Mouse (Mus musculus): ENCODE results near the gene Gm12216. TPM values are rescaled to one million over a fixed set of nuclear protein-coding genes. Genes with fewer than 3 reads are reported as not detected.

Gm12216 gene
- polyA plus RNA-seq, 1 experiment from 2014 or later = 0.40 TPM

DNA sequence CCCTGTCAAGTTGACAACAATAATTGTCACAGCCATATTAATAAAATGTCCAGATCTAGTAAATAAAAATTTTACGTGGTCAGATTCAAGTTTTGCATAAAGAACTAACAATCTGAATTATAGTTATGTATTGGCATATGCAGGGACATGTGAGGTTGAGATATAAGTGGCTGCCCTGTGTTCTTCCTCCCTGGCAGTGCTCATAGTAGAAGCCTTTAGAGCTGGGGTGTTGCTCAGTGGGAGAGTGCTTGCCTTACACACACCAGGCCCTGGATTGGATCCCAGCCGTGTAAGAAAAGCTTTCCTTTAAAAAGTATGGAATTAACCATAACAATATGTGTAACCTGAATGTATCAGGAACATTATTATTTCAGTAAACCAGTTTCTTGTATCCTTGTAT is 34.4 kb upstream of the Gm12216 start:
- H3K27ac ChIP-seq (ENCODE audit: low read depth, low read length) = no peak overlapping the region
- no peak overlapping the region for H3K9ac ChIP-seq (ENCODE audit: low read depth, low read length)
- H3K27me3 ChIP-seq (replicated peaks; ENCODE audit: control insufficient read depth, insufficient read depth, low read length) = no peaks in the 10 kb centered on the region
- no peak for ATAC-seq
- H3K4me1 ChIP-seq (ENCODE audit: control insufficient read depth, insufficient read depth, low read depth, low read length) = peaks cover 7% of the 10 kb centered on the region
- WGBS = 78% methylated on average over 2 of the region's 2 CpGs
- no peak overlapping the region for H3K4me2 ChIP-seq (ENCODE audit: low read length)
- H3K4me3 ChIP-seq (ENCODE audit: low read length) = no peak overlapping the region
- H3K9me3 ChIP-seq (ENCODE audit: control insufficient read depth, low read length) = no peaks in the 10 kb centered on the region
- no peaks in the 10 kb centered on the region for H3K36me3 ChIP-seq (ENCODE audit: control insufficient read depth, insufficient read depth, low read length)

DNA sequence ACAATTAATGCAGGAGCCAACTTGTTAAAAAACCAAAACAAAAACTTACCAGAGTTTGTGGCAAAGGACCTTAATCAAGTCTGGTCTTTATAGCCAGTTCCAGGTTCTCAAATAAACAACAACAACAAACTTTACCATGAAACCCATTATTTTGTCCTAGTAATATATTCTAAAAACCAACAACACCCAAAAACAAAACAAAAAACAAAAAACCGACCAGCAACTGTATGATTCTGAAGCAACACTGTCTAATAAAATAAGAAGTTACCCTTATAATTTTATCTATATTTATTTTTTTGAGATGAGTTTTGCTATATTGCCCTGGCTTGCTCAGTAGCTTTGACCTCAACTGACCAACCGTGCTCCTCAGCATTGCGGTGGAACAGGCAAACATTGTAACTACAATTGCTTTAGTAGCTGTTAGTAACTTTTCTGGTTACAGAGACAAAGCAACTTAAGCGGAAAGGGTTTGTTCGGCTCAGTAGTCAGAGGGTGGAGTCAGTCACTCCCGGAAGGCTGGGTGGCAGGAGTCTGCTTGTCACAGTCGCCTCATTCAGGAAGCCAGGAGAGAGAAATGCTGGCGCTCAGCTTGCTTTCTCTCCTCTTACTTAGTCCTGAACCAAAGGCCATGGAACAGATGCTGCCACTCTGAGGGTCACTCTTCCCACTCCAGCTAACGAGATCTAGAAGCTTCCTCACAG is 33.8 kb upstream of the Gm12216 start:
- Histone ChIP-seq H3K36me3 (ENCODE audit: control insufficient read depth, insufficient read depth, low read length) (no peaks in the 10 kb centered on the region), H3K27me3 (replicated peaks; ENCODE audit: control insufficient read depth, insufficient read depth, low read length) (no peaks in the 10 kb centered on the region), H3K4me2 (ENCODE audit: low read length) (no peak overlapping the region), H3K4me1 (ENCODE audit: control insufficient read depth, insufficient read depth, low read depth, low read length) (peaks cover 7% of the 10 kb centered on the region), H3K4me3 (ENCODE audit: low read length) (no peak overlapping the region), H3K9ac (ENCODE audit: low read depth, low read length) (no peak overlapping the region), H3K9me3 (ENCODE audit: control insufficient read depth, low read length) (no peaks in the 10 kb centered on the region), H3K27ac (ENCODE audit: low read depth, low read length) (no peak overlapping the region)
- WGBS = 44% methylated on average over 9 of the region's 9 CpGs
- no peak for ATAC-seq

DNA sequence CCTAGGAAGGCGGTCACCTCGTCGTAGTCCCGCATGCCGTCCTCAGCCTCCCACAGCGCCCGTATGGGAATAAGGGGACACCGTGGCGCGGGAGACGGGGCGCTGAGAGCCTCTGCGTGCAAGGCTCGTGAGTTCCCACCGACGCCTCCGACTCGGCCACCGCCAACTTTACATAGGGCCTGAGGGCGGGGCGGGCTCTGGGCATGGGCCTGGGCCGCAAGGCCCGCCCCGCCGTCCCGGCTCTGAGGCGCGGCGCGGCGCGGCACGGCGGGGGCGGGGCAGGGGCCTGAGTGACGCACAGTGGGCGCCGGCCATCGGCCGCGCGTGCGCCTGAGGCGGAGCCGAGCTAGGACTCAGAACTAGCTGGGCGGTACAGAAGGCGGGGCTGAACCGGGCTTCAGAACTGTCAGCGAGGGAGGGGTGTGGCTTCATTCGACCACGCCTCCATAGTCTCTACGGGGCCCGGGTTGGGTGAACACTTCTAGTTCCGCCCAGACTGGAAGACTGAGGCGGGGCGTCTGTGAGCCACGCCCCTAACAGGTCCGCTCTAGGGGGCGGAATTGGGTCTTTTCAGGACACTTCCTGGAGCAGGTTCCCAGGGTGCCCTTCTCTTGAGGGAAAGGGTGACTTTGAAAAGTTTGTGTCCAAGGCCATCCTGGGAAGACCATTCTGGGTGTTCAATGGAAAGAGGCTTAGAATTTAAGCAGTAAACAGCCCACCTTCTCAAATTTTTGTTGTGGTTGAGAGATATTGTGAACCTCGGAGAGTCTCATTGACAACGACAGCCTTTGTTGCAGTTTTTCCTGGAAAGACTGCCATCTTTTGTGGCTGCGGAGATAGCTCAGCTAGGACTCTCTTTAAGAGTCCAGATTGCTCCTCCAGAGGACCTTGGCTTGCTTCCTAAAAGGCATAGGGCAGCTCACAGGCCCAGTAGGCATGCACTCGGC is 32.7 kb upstream of the Gm12216 start, which contains the start of gene Slc22a5:
Gene Slc22a5 (minus strand): TSS at position 156 of the 947 bp plus-strand sequence.
- Histone ChIP-seq H3K4me1 (ENCODE audit: control insufficient read depth, insufficient read depth, low read depth, low read length) (peaks cover 7% of the 10 kb centered on the region), H3K9ac (ENCODE audit: low read depth, low read length) (peak within 1 kb of the TSS; percentile 82), H3K36me3 (ENCODE audit: control insufficient read depth, insufficient read depth, low read length) (no peaks in the 10 kb centered on the region), H3K27me3 (replicated peaks; ENCODE audit: control insufficient read depth, insufficient read depth, low read length) (no peaks in the 10 kb centered on the region), H3K9me3 (ENCODE audit: control insufficient read depth, low read length) (no peaks in the 10 kb centered on the region), H3K4me3 (ENCODE audit: low read length) (peak within 1 kb of the TSS; percentile 72), H3K4me2 (ENCODE audit: low read length) (peak within 1 kb of the TSS; percentile 76), H3K27ac (ENCODE audit: low read depth, low read length) (peak within 1 kb of the TSS; percentile 64)
- WGBS = 3% methylated on average over 52 of the region's 63 CpGs
- peak; percentile 99 for ATAC-seq

GRCm38 (mm10) chr11:53890906-53891504 is 31.9 kb upstream of the Gm12216 start:
- peaks cover 7% of the 10 kb centered on the region for H3K4me1 ChIP-seq (ENCODE audit: control insufficient read depth, insufficient read depth, low read depth, low read length)
- no peak; the same call in none of the 2 replicates for ATAC-seq
- peak overlapping the region; percentile 76 for H3K4me2 ChIP-seq (ENCODE audit: low read length)
- peak overlapping the region; percentile 64 for H3K27ac ChIP-seq (ENCODE audit: low read depth, low read length)
- H3K4me3 ChIP-seq (ENCODE audit: low read length) = peak overlapping the region; percentile 72
- no peaks in the 10 kb centered on the region for H3K9me3 ChIP-seq (ENCODE audit: control insufficient read depth, low read length)
- peak overlapping the region; percentile 82 for H3K9ac ChIP-seq (ENCODE audit: low read depth, low read length)
- H3K36me3 ChIP-seq (ENCODE audit: control insufficient read depth, insufficient read depth, low read length) = no peaks in the 10 kb centered on the region
- H3K27me3 ChIP-seq (replicated peaks; ENCODE audit: control insufficient read depth, insufficient read depth, low read length) = no peaks in the 10 kb centered on the region
- 2% methylated on average over 33 of the region's 33 CpGs for WGBS

DNA sequence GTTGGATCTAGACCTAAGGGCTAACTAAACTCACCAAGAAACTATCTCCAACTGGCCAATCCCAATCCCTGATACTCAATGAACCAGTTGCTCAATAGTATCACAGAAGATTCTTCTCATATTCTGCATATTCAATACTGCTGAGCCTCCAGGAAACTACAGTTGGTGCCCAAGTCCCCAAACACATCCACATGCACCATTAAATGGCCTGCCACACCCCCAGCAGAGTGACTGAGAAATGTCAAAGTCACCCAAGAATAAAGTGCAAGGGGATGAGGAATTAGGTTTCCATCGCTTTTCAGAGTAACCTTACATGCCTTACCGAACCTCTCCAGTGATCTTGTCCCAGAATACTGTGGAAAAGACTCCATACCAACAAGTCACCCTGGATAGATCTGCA is 31.2 kb upstream of the Gm12216 start:
- Histone ChIP-seq H3K4me1 (ENCODE audit: control insufficient read depth, insufficient read depth, low read depth, low read length) (peaks cover 7% of the 10 kb centered on the region), H3K4me2 (ENCODE audit: low read length) (peak overlapping the region; percentile 76), H3K27me3 (replicated peaks; ENCODE audit: control insufficient read depth, insufficient read depth, low read length) (no peaks in the 10 kb centered on the region), H3K9ac (ENCODE audit: low read depth, low read length) (no peak overlapping the region), H3K27ac (ENCODE audit: low read depth, low read length) (no peak overlapping the region), H3K9me3 (ENCODE audit: control insufficient read depth, low read length) (no peaks in the 10 kb centered on the region), H3K4me3 (ENCODE audit: low read length) (no peak overlapping the region), H3K36me3 (ENCODE audit: control insufficient read depth, insufficient read depth, low read length) (no peaks in the 10 kb centered on the region)
- 91% methylated on average over 2 of the region's 2 CpGs for WGBS
- no peak for ATAC-seq

DNA sequence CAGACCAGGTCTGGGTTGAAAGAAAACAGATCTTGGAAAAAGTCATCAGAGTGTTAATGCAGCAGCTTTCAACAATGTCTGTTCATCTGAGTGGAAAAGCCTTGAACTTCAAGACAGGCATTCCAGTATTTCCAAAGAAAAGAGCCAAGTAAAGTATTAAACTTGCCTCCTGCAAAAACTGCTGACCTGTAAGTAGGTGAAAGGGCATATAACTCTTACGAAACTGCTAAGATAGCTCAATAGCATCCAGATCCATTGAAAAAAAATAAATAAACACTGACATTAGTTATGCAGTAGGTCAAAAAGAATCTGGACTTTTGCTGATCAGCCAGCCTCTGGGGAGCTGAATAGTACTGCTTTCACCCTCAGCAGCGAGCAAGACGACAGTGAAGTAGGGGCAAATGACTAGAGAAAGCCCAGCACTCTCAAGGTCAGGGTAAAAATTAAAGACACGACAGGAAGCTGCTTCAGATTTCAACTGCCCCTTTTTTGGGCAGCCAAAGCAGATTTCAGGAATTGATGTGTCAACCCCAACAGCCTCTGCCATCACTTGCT is 30.1 kb upstream of the Gm12216 start:
- Histone ChIP-seq H3K4me2 (ENCODE audit: low read length) (peak overlapping the region; percentile 13; the same call in 1 of the 2 replicates), H3K27ac (ENCODE audit: low read depth, low read length) (no peak overlapping the region), H3K9me3 (ENCODE audit: control insufficient read depth, low read length) (no peaks in the 10 kb centered on the region), H3K4me3 (ENCODE audit: low read length) (no peak overlapping the region), H3K4me1 (ENCODE audit: control insufficient read depth, insufficient read depth, low read depth, low read length) (peaks cover 7% of the 10 kb centered on the region), H3K9ac (ENCODE audit: low read depth, low read length) (no peak overlapping the region), H3K36me3 (ENCODE audit: control insufficient read depth, insufficient read depth, low read length) (no peaks in the 10 kb centered on the region), H3K27me3 (replicated peaks; ENCODE audit: control insufficient read depth, insufficient read depth, low read length) (no peaks in the 10 kb centered on the region)
- ATAC-seq = no peak
- WGBS = 57% methylated on average over 4 of the region's 4 CpGs

- no peak for ATAC-seq
- WGBS = 88% methylated on average over 4 of the region's 4 CpGs
- Histone ChIP-seq H3K9me3 (ENCODE audit: control insufficient read depth, low read length) (no peaks in the 10 kb centered on the region), H3K9ac (ENCODE audit: low read depth, low read length) (no peak overlapping the region), H3K27ac (ENCODE audit: low read depth, low read length) (no peak overlapping the region), H3K27me3 (replicated peaks; ENCODE audit: control insufficient read depth, insufficient read depth, low read length) (no peaks in the 10 kb centered on the region), H3K4me3 (ENCODE audit: low read length) (no peak overlapping the region), H3K4me1 (ENCODE audit: control insufficient read depth, insufficient read depth, low read depth, low read length) (peaks cover 7% of the 10 kb centered on the region), H3K4me2 (ENCODE audit: low read length) (no peak overlapping the region), H3K36me3 (ENCODE audit: control insufficient read depth, insufficient read depth, low read length) (no peaks in the 10 kb centered on the region; the same call in 1 of the 2 replicates)
Observed at GRCm38 (mm10) chr11:53888242-53888641, 29.2 kb upstream of the Gm12216 start.

- WGBS = 93% methylated on average over 2 of the region's 2 CpGs
- Histone ChIP-seq H3K4me1 (ENCODE audit: control insufficient read depth, insufficient read depth, low read depth, low read length) (no peaks in the 10 kb centered on the region), H3K27ac (ENCODE audit: low read depth, low read length) (no peak overlapping the region), H3K9me3 (ENCODE audit: control insufficient read depth, low read length) (no peaks in the 10 kb centered on the region), H3K36me3 (ENCODE audit: control insufficient read depth, insufficient read depth, low read length) (peaks cover 2% of the 10 kb centered on the region; the same call in 1 of the 2 replicates), H3K4me2 (ENCODE audit: low read length) (no peak overlapping the region), H3K9ac (ENCODE audit: low read depth, low read length) (no peak overlapping the region), H3K4me3 (ENCODE audit: low read length) (no peak overlapping the region), H3K27me3 (replicated peaks; ENCODE audit: control insufficient read depth, insufficient read depth, low read length) (no peaks in the 10 kb centered on the region)
- no peak for ATAC-seq
Observed at GRCm38 (mm10) chr11:53883287-53883686, 24.2 kb upstream of the Gm12216 start.

Data from hindbrain, embryonic 16.5 days (tissue).